Mouse (Mus musculus) brain, adult 2 months (tissue): Measurements from ENCODE around the gene Uqcrfs1.

Source experiments
- DNase-seq: peaks from one replicate; pipeline ENCODE4 v3.0.0; 2011; ENCODE audit warnings: low read depth, low spot score

The Uqcrfs1 gene

DNA sequence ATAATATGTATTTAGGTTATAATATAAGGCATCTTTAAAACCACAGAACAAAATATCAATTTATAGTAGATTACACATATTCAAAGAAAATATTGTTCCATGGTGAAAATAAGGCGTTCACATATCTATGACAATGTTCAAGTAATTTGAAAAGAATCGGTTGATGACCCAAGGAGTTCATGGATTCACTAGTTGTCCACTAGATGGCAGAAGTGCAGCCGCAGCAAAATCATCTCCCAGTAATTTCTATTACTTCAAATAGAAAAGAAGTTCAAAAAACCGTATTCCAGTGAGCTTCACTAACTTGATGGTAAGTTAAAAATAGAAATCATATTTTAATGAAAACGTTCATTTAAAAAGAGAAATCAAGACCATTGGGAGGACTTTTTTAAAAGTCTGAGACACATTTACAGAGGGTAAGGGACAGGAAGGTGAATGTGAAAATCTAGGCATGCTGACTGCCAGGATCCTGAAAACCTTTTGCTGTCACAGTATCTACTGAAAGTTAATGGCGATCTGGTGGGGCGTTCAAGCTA, 43.2 kb downstream of the Uqcrfs1 start:
- DNase-seq, result peak; percentile 60
